Mouse (Mus musculus): ENCODE results near the gene Exph5. TPM values are rescaled to one million over a fixed set of nuclear protein-coding genes. Genes with fewer than 3 reads are reported as not detected.
A peak's percentile ranks its signal among the peaks of the same experiment; 100 is the strongest.

The Exph5 gene
- polyA plus RNA-seq, 1 experiment from 2014 or later, result 0.35 TPM

DNA sequence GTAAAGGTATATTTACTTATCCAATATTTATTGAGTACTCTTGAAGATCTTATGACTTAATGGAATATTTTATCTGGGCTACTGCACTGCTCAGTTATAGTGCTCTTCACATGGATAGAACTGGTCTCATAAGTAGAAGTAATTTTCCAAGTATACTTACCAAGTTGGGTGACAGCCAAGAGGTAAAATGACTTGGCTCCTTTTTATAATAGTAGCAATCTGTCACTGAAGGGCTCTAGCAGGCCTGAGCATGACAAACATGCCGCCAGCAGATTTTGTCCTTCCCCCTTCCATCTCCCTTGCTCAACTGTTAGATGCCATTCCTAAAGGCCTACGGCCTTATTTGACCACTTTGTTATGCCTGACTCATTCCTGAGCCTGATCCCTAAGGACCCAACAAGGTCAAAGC lies 107.5 kb downstream of the Exph5 start:
- H3K27me3 ChIP-seq, result no peaks in the 10 kb centered on the region
- ATAC-seq (ENCODE audit: insufficient read depth), result no peak
- H3K9ac ChIP-seq, result no peak overlapping the region
- H3K36me3 ChIP-seq (replicated peaks), result no peaks in the 10 kb centered on the region
- peak overlapping the region; percentile 51; the same call in 1 of the 2 replicates for H3K27ac ChIP-seq (replicated peaks)
- no peak overlapping the region for H3K4me3 ChIP-seq (replicated peaks)
- WGBS (ENCODE audit: insufficient replicate concordance), result 91% methylated on average over 2 of the region's 2 CpGs
- H3K4me1 ChIP-seq (replicated peaks), result peaks cover 30% of the 10 kb centered on the region
- H3K4me2 ChIP-seq, result peak overlapping the region; percentile 42
- H3K9me3 ChIP-seq (replicated peaks), result no peaks in the 10 kb centered on the region

DNA sequence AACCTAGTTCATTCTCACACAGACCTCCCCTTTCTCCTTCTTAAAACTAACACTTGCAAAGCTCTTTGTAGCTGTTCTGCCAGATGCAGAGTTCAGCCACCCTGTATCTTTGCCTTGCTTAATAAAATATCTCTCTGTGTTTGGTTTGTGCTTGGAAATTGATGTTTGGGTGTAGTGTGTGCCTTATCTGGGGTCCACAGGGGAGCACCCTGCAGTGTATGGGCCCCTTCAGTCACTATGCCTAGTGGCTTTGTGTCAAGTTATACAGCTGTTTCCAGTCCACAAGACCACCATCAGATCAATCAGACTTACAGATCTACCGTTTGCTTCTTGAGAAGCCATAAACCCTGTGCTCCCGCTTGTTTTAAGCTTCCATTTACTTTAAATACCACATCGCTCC lies 108.0 kb downstream of the Exph5 start:
- Histone ChIP-seq H3K9me3 (replicated peaks) (no peaks in the 10 kb centered on the region), H3K27me3 (no peaks in the 10 kb centered on the region), H3K4me2 (peak overlapping the region; percentile 42), H3K36me3 (replicated peaks) (no peaks in the 10 kb centered on the region), H3K9ac (no peak overlapping the region), H3K27ac (replicated peaks) (peak overlapping the region; percentile 51), H3K4me3 (replicated peaks) (no peak overlapping the region), H3K4me1 (replicated peaks) (peaks cover 30% of the 10 kb centered on the region)
- WGBS (ENCODE audit: insufficient replicate concordance), result 41% methylated on average over 3 of the region's 3 CpGs
- peak; percentile 82 for ATAC-seq (ENCODE audit: insufficient read depth)

DNA sequence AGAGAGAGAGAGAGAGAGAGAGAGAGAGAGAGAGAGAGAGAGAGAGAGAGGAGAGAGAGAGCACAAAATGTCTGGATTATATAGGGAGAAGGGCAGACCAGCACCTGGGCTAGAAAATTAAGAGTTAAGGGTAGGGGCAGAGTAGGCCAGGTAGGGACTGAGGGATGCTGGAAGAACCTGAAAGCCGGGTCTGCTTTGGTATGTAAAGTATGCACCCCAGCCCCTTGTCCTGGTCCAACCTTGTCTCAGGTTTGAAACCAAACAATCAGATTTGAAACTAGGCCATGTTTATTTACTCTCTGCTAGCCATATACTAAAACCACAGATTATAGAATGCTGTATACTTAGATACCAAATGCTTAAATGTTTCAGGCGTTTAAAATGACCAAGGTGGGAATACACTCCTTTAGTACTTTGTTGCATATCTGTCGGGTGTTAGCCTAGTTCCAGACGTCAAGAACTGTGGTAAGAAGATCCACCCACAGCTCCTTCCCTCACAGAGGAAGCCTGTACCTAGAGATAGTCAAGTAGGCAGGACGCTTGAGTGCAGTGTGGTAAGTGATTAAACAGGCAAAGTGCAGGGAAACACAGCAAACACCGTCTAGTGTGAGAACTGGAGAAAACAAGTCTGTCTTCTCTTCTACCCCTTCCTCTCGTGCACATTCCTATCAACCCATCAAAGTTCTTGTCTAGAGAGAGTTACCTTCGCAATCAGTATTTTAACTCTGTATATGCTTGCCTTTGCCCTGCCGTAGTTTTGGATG lies 120.8 kb downstream of the Exph5 start:
- Histone ChIP-seq H3K9me3 (replicated peaks) (no peaks in the 10 kb centered on the region), H3K4me2 (peak overlapping the region; percentile 56), H3K9ac (peak overlapping the region; percentile 35; the same call in 1 of the 2 replicates), H3K36me3 (replicated peaks) (no peaks in the 10 kb centered on the region), H3K27me3 (no peaks in the 10 kb centered on the region), H3K27ac (replicated peaks) (peak overlapping the region; percentile 85), H3K4me1 (replicated peaks) (peaks cover 30% of the 10 kb centered on the region), H3K4me3 (replicated peaks) (peak overlapping the region; percentile 19)
- WGBS (ENCODE audit: insufficient replicate concordance), result 14% methylated on average over 9 of the region's 9 CpGs
- peak; percentile 98 for ATAC-seq (ENCODE audit: insufficient read depth)

DNA sequence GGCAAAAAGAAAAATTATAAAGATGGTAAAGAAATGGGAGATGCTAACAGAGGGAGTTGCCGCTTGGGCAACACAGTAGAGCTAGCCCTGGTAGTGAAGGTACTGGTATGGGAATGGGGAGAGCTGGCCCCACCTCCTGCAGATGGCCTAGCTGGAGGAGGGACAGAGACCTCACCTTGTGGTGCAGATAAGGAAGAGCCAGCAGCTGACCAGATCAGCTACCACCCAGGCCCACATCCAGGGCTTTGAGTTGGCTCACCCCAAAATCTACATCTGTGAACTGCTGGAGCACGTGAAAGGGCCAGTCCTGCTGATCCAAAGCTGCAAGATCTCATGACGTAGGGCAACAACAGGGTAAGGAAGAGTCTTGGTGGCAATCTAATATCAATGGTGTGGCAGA lies 125.3 kb downstream of the Exph5 start:
- H3K36me3 ChIP-seq (replicated peaks), result no peaks in the 10 kb centered on the region
- no peaks in the 10 kb centered on the region for H3K27me3 ChIP-seq
- no peak overlapping the region for H3K4me2 ChIP-seq
- no peak overlapping the region for H3K4me3 ChIP-seq (replicated peaks)
- no peaks in the 10 kb centered on the region for H3K9me3 ChIP-seq (replicated peaks)
- no peak overlapping the region for H3K9ac ChIP-seq
- H3K27ac ChIP-seq (replicated peaks), result no peak overlapping the region
- ATAC-seq (ENCODE audit: insufficient read depth), result peak; percentile 29; the same call in 1 of the 2 replicates
- WGBS (ENCODE audit: insufficient replicate concordance), result 59% methylated on average over 3 of the region's 3 CpGs
- H3K4me1 ChIP-seq (replicated peaks), result peaks cover 24% of the 10 kb centered on the region

Small RNA genes lying within 50 kb of the gene (microRNA-seq; reads per million reads assigned to microRNA genes)
- not detected for gene Mir130c

Other genes starting within 250 kb of the Exph5 start
- 10.7 and 11.0 TPM in 2 replicates for gene Ddx10, start 53.6 kb upstream of the Exph5 start, polyA plus RNA-seq (2015; fragmentation: Nextera tagmentation; extraction: Ambion mirVana)
- gene Kdelc2, start 82.4 kb downstream of the Exph5 start, polyA plus RNA-seq (2015; fragmentation: Nextera tagmentation; extraction: Ambion mirVana), result 4.1 and 5.1 TPM in 2 replicates
- gene 4930550C14Rik, start 100.7 kb downstream of the Exph5 start, polyA plus RNA-seq (2015; fragmentation: Nextera tagmentation; extraction: Ambion mirVana), result 0.66 and 0.88 TPM in 2 replicates
- gene Atm, start 235.1 kb downstream of the Exph5 start, polyA plus RNA-seq (2015; fragmentation: Nextera tagmentation; extraction: Ambion mirVana), result 2.5 and 3.1 TPM in 2 replicates
- 6.9 and 7.5 TPM in 2 replicates for gene Npat, start 235.4 kb downstream of the Exph5 start, polyA plus RNA-seq (2015; fragmentation: Nextera tagmentation; extraction: Ambion mirVana)